Mouse (Mus musculus) CD4-positive, CD25-positive, alpha-beta regulatory T cell, adult 4 months (primary cell): ENCODE results near the gene Xbp1. TPM values are rescaled to one million over a fixed set of nuclear protein-coding genes. Genes with fewer than 3 reads are reported as not detected.
"Not testable (repeated sequence)": the region's sequence is repeated elsewhere in the genome, so short reads cannot be mapped to it uniquely, and the experiment has no call there.

Experiments used
- ATAC-seq: one replicate; pipeline ENCODE4 v1.8.0; 2017
- polyA plus RNA-seq, 2 experiments: library from polyadenylated mRNA; unstranded; fragments of 100-300 nt; shearing (Covaris generic); gene quantifications; one replicate each; pipeline ENCODE4 v1.2.1; 2017

The Xbp1 gene
- polyA plus RNA-seq, 2 experiments from 2014 or later, result 38.9 to 44.7 TPM

GRCm38 (mm10) chr11:5528841-5529240 is 8.4 kb downstream of the Xbp1 start:
- no peak for ATAC-seq

GRCm38 (mm10) chr11:5530172-5530571 is 9.7 kb downstream of the Xbp1 start:
- ATAC-seq, result no peak

- no peak for ATAC-seq
Observed at GRCm38 (mm10) chr11:5530717-5531116, 10.3 kb downstream of the Xbp1 start.

- ATAC-seq, result no peak
Observed at GRCm38 (mm10) chr11:5533108-5533507, 12.6 kb downstream of the Xbp1 start.

- ATAC-seq, result not testable (repeated sequence)
Observed at GRCm38 (mm10) chr11:5537454-5537853, 17.0 kb downstream of the Xbp1 start.

GRCm38 (mm10) chr11:5540331-5540730 is 19.9 kb downstream of the Xbp1 start:
- no peak for ATAC-seq

GRCm38 (mm10) chr11:5541230-5541798 is 20.9 kb downstream of the Xbp1 start:
- peak; percentile 47 for ATAC-seq

GRCm38 (mm10) chr11:5541799-5542481 is 21.5 kb downstream of the Xbp1 start, which contains the start of gene Ccdc117:
Ccdc117 (minus strand) TSS chr11:5542187.
- peak; percentile 94 for ATAC-seq

- no peak for ATAC-seq
Observed at GRCm38 (mm10) chr11:5542482-5543185, 22.2 kb downstream of the Xbp1 start.

GRCm38 (mm10) chr11:5543281-5543680 is 22.8 kb downstream of the Xbp1 start:
- ATAC-seq, result no peak

GRCm38 (mm10) chr11:5544709-5545108 is 24.2 kb downstream of the Xbp1 start:
- not testable (repeated sequence) for ATAC-seq

- no peak for ATAC-seq
Observed at GRCm38 (mm10) chr11:5545457-5545856, 25.0 kb downstream of the Xbp1 start.

GRCm38 (mm10) chr11:5546693-5547092 is 26.2 kb downstream of the Xbp1 start:
- no peak for ATAC-seq

- ATAC-seq, result no peak
Observed at GRCm38 (mm10) chr11:5551430-5551829, 31.0 kb downstream of the Xbp1 start.

- ATAC-seq, result no peak
Observed at GRCm38 (mm10) chr11:5551931-5552330, 31.5 kb downstream of the Xbp1 start.

GRCm38 (mm10) chr11:5560273-5560672 is 39.8 kb downstream of the Xbp1 start:
- ATAC-seq, result no peak

GRCm38 (mm10) chr11:5562625-5563268 is 42.3 kb downstream of the Xbp1 start:
- ATAC-seq, result no peak

GRCm38 (mm10) chr11:5563898-5564297 is 43.4 kb downstream of the Xbp1 start:
- no peak for ATAC-seq

- no peak for ATAC-seq
Observed at GRCm38 (mm10) chr11:5565596-5565995, 45.1 kb downstream of the Xbp1 start.

GRCm38 (mm10) chr11:5566506-5566905 is 46.0 kb downstream of the Xbp1 start:
- no peak for ATAC-seq

GRCm38 (mm10) chr11:5567654-5568053 is 47.2 kb downstream of the Xbp1 start:
- ATAC-seq, result no peak

- ATAC-seq, result no peak
Observed at GRCm38 (mm10) chr11:5568082-5568481, 47.6 kb downstream of the Xbp1 start.

GRCm38 (mm10) chr11:5569474-5569873 is 49.0 kb downstream of the Xbp1 start, which contains the start of gene Ankrd36:
Ankrd36 (plus strand) TSS chr11:5569684.
- ATAC-seq, result no peak
